Mouse (Mus musculus) intestine, embryonic 16.5 days (tissue): ENCODE data around the gene Tmem141. TPM values are rescaled to one million over a fixed set of nuclear protein-coding genes. Genes with fewer than 3 reads are reported as not detected.
A peak's percentile ranks its signal among the peaks of the same experiment; 100 is the strongest.

Experiments used
- ATAC-seq: fragments of 200-750 bp; cut with Nextera tagmentation; 2 replicates; pipeline ENCODE4 v1.8.0; 2017; ENCODE audit warnings: moderate TSS enrichment, moderate library complexity
- H3K27ac ChIP-seq: fragments of 300-500 bp; sonication (generic); 2 replicates; pipeline ENCODE4 v1.5.1; 2014; ENCODE audit warnings: mild to moderate bottlenecking, low read length
- H3K27me3 ChIP-seq: fragments of 300-500 bp; sonication (generic); replicated peaks from 2 replicates; pipeline ENCODE4 v1.6.1; 2014; ENCODE audit warnings: low read length, control low read depth, mixed read lengths; ENCODE audit not compliant: control insufficient read depth, insufficient read depth
- H3K36me3 ChIP-seq: fragments of 300-500 bp; sonication (generic); 2 replicates; pipeline ENCODE4 v1.6.1; 2014; ENCODE audit warnings: low read length, control low read depth; ENCODE audit not compliant: control insufficient read depth, insufficient read depth
- H3K4me1 ChIP-seq: fragments of 300-500 bp; sonication (generic); 2 replicates; pipeline ENCODE4 v1.6.1; 2014; ENCODE audit warnings: low read length, control low read depth, mixed read lengths; ENCODE audit not compliant: control insufficient read depth, insufficient read depth
- H3K4me2 ChIP-seq: fragments of 300-500 bp; sonication (generic); 2 replicates; pipeline ENCODE4 v1.6.1; 2014; ENCODE audit warnings: low read depth, low read length, control low read depth
- H3K4me3 ChIP-seq: fragments of 300-500 bp; sonication (generic); 2 replicates; pipeline ENCODE4 v1.5.1; 2014; ENCODE audit warnings: mild to moderate bottlenecking, low read length
- H3K9ac ChIP-seq: fragments of 300-500 bp; sonication (generic); 2 replicates; pipeline ENCODE4 v1.6.1; 2014; ENCODE audit warnings: low read depth, low read length
- H3K9me3 ChIP-seq: fragments of 300-500 bp; sonication (generic); 2 replicates; pipeline ENCODE4 v1.6.1; 2016; ENCODE audit warnings: low read length, control low read depth; ENCODE audit not compliant: control insufficient read depth
- WGBS: fragments of 180-500 bp; shearing (Covaris S2); extraction: QIAGEN DNeasy Blood & Tissue Kit; methylation state at CpG from one replicate; pipeline ENCODE4 v1.1.7; 2014; 5-methylcytosine and 5-hydroxymethylcytosine counted together
- polyA plus RNA-seq: library from polyadenylated mRNA; unstranded; fragments of >200 nt; fragmentation: Nextera tagmentation; extraction: Ambion mirVana; gene quantifications from 2 replicates; pipeline ENCODE4 v1.2.1, GENCODE M21; 2015

The Tmem141 gene
- polyA plus RNA-seq, 1 experiment from 2014 or later = 26.6 TPM

DNA sequence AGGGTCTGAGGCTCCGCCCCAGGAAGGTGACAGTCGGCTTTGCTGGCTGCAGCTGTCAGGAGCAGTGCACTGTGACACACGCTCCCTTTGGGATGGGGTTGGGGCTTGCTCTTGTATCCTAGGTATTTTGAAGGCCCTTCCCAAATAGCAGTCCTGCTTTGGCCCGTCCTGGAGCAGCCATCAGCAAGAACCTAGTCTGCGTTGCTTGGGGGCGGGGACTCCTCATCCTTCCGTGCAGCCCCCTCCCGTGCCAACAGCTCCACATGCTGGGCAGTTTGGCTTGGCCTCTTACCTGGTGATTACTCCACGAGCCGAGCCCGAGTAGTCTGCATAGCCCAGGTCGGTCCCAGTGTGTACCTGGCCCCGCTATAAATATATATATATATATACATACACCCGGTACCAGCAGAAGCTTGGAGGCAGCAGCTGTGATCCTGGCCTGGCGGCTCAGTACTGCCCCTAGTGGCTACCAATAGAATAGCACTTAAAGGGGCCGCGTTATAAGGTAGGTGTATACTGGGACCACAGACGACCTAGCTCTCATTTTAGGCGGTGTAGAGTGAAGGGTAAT is 40.4 kb downstream of the Tmem141 start, which contains the start of gene Ajm1:
Gene Ajm1, minus strand, starts transcription at position 464 of the 571 bp plus-strand sequence.
- no peak within 1 kb of the TSS for H3K27ac ChIP-seq
- peak; percentile 41 for ATAC-seq
- 0 out of 2 replicates have a peak, but pooled peaks cover 6% of the 10 kb centered on the region for H3K36me3 ChIP-seq
- peak within 1 kb of the TSS; percentile 48 for H3K4me3 ChIP-seq
- H3K4me1 ChIP-seq = peaks cover 62% of the 10 kb centered on the region
- WGBS = 5% methylated on average over 19 of the region's 19 CpGs
- 0 out of 2 replicates have a peak, but pooled peaks cover 4% of the 10 kb centered on the region for H3K9me3 ChIP-seq
- H3K27me3 ChIP-seq = peaks cover 43% of the 10 kb centered on the region
- peak within 1 kb of the TSS; percentile 84 for H3K4me2 ChIP-seq
- peak within 1 kb of the TSS; percentile 55 for H3K9ac ChIP-seq

DNA sequence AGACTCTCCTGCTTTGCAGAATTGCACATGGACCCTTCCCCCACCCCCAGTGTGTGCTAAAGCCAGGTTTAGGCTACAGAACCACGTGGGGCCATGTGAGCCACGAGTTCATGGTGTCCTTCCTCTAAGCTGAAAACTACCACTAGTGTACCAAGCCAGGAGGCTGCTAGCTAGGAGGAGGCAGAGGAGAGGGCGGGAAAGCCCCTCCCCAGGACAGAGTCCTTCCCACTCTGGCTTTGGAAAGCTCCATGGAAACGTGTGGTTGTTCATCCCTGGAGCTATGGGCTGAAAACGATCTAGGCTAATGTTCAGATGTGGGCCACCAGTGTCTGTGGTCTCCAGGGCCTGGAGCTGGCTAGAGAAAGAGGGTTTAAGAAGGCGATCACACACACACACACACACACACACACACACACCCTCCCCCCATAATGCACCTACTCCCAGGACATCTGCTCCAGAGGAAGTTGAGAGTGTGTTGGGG is 41.1 kb downstream of the Tmem141 start:
- peaks cover 68% of the 10 kb centered on the region for H3K4me1 ChIP-seq
- 44% methylated on average over 6 of the region's 6 CpGs for WGBS
- H3K9me3 ChIP-seq = 0 out of 2 replicates have a peak, but pooled peaks cover 4% of the 10 kb centered on the region
- 0 out of 2 replicates have a peak, but pooled peaks have one; percentile 6 for ATAC-seq
- H3K4me3 ChIP-seq = no peak overlapping the region
- H3K4me2 ChIP-seq = no peak overlapping the region
- peaks cover 49% of the 10 kb centered on the region for H3K27me3 ChIP-seq
- no peak overlapping the region for H3K27ac ChIP-seq
- H3K9ac ChIP-seq = peak overlapping the region; percentile 55; the same call in 1 of the 2 replicates
- H3K36me3 ChIP-seq = 0 out of 2 replicates have a peak, but pooled peaks cover 6% of the 10 kb centered on the region

GRCm38 (mm10) chr2:25579737-25580460 is 41.9 kb downstream of the Tmem141 start:
- Histone ChIP-seq H3K4me3 (peak overlapping the region; percentile 36), H3K4me1 (peaks cover 73% of the 10 kb centered on the region), H3K4me2 (peak overlapping the region; percentile 62), H3K27me3 (peaks cover 49% of the 10 kb centered on the region), H3K9me3 (0 out of 2 replicates have a peak, but pooled peaks cover 4% of the 10 kb centered on the region), H3K9ac (peak overlapping the region; percentile 54), H3K36me3 (0 out of 2 replicates have a peak, but pooled peaks cover under 1% of the 10 kb centered on the region), H3K27ac (no peak overlapping the region)
- WGBS = 6% methylated on average over 27 of the region's 27 CpGs
- peak; percentile 17 for ATAC-seq

DNA sequence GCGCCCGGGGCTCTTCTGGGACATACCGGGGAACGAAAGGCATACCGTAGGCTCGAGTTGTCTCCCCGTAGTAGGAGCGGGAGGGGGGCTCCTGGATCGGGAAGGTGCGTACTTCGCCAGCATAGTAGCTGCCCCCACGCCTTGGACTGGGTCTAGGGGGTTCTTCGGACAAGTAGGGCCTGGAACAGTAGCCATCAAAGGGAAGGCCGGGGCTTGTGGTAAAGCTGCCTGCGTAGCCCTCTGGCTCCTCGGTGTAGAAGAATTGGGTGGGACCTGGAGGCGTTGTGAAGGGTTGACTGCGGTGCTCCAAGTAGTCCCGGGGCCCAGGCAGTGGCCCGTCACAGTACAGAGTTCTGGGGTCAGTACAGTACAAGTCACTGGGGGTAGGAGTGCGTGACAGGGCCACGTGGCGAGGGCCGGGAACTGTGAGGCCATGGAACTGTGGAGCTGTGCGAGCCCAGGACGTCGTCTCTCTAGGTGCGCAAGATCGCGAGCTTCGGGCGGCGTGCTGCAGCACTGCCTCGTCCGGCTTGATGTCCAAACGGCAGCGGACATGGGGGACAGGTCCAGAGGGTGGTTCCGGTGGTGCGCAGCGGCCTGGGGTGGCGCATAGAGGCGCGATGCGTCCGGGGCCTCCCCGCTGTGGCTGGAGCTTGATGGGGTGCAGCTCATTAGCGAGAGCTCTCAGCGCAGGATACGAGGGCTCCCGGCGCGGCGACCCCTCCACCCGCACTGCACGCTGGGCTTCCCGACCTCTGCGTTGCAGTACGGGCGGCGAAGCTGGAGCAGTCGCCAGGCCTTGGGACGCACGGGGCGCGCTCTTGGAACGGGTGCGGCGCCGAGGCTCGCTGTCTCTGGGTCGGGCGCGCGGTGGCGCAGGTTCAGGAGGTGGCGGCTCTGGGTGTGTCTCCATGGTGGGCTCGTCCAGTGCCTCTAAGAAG is 42.7 kb downstream of the Tmem141 start:
- H3K9ac ChIP-seq = peak overlapping the region; percentile 54
- 0 out of 2 replicates have a peak, but pooled peaks cover 4% of the 10 kb centered on the region for H3K9me3 ChIP-seq
- peaks cover 73% of the 10 kb centered on the region for H3K4me1 ChIP-seq
- H3K4me3 ChIP-seq = peak overlapping the region; percentile 36
- H3K27me3 ChIP-seq = peaks cover 49% of the 10 kb centered on the region
- no peak overlapping the region for H3K27ac ChIP-seq
- no peaks in the 10 kb centered on the region for H3K36me3 ChIP-seq
- H3K4me2 ChIP-seq = peak overlapping the region; percentile 62
- ATAC-seq = no peak
- WGBS = 10% methylated on average over 77 of the region's 77 CpGs

DNA sequence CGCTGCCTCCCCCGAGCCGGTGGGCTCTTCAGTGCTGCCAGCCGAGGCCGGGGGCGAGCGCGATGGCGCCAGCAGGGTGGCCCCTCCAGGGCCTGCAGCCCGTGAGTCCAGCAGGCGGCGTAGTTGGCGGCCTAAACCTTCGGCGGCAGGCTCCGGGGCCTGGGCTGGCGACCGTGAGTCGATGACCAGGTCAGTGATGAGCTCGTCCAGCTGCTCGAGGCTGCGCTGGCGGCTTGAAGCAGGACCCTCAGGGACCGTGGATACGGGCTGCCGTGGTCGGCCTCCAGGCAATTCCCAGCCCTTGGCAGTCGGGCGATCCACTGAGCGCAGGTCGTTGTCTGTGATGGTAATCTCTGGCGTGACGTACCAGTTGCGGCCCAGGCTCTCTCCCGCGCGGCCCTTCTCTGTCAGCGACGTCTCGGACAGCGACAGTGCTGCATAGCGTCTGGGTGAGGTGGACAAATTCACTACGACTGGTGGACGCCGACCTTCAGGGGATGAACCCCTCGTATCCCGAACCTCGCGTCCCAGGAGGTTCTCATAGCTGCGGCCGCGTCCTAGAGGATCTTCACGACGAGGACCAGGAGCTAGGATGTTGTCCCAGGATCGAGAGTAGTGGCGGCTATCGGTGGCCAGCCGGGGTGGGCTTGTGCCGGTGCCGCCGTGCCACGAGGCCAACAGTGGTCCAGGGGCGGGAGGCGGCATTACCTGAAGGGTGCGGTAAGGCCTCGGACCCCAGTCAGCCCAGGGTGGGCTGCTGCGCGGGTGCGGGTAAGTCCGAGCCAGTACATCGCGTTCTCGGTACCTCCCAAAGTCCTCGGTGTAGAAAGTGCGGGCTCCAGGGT is 43.6 kb downstream of the Tmem141 start:
- H3K4me3 ChIP-seq = peak overlapping the region; percentile 36
- H3K9me3 ChIP-seq = 0 out of 2 replicates have a peak, but pooled peaks cover 4% of the 10 kb centered on the region
- no peaks in the 10 kb centered on the region for H3K36me3 ChIP-seq
- H3K4me2 ChIP-seq = peak overlapping the region; percentile 23
- H3K27me3 ChIP-seq = peaks cover 49% of the 10 kb centered on the region
- H3K4me1 ChIP-seq = peaks cover 80% of the 10 kb centered on the region
- H3K9ac ChIP-seq = peak overlapping the region; percentile 50
- WGBS = 11% methylated on average over 75 of the region's 75 CpGs
- no peak for ATAC-seq
- H3K27ac ChIP-seq = no peak overlapping the region

DNA sequence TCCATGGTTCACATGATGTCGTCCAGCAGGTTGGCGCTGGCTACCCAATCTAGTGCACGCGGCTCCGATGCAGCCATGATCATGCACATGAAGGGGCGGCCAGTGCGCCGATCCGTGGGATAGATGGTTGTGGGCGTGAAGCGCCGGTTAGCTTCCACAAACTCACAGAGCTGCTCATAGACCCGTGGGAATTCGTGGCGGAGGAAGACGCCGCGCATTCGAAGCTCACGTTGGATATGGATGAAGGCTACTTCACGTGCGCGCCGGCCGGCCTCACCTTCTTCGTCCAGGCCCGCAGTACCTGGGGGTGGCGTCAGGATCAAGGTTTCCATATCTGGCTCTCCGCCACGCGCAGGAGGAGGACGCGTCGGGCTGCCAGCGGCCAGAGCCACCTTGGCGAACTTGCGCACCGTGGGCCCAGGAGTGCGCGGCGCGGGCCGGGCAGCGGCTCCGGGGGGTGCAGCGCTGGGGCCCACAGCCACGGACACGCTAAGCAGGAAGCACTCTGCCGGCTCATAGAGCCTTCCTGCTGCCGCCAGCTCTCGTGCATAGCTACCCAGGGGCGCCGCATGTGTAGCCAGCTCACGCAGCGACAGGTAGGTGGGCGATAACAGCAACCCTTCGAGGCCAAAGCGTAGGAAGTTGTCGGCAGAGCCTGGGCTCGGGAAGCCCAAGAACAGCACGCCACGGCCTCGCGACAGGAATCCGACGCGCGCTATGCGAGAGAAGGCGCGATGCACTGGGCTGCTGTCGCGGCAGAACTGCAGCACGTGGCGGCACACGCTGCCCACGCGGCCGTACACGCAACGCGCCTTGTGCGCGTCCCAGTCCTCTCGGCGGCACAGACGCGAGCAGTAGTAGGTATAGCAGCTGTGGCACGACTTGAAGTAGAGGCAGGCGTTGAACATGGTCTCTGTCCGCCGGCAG is 44.6 kb downstream of the Tmem141 start:
- ATAC-seq = no peak
- WGBS = 24% methylated on average over 92 of the region's 92 CpGs
- H3K9me3 ChIP-seq = 0 out of 2 replicates have a peak, but pooled peaks cover 4% of the 10 kb centered on the region
- H3K36me3 ChIP-seq = no peaks in the 10 kb centered on the region
- H3K4me1 ChIP-seq = peaks cover 79% of the 10 kb centered on the region
- peaks cover 49% of the 10 kb centered on the region for H3K27me3 ChIP-seq
- H3K9ac ChIP-seq = peak overlapping the region; percentile 50
- peak overlapping the region; percentile 36 for H3K4me3 ChIP-seq
- peak overlapping the region; percentile 23 for H3K4me2 ChIP-seq
- H3K27ac ChIP-seq = no peak overlapping the region

DNA sequence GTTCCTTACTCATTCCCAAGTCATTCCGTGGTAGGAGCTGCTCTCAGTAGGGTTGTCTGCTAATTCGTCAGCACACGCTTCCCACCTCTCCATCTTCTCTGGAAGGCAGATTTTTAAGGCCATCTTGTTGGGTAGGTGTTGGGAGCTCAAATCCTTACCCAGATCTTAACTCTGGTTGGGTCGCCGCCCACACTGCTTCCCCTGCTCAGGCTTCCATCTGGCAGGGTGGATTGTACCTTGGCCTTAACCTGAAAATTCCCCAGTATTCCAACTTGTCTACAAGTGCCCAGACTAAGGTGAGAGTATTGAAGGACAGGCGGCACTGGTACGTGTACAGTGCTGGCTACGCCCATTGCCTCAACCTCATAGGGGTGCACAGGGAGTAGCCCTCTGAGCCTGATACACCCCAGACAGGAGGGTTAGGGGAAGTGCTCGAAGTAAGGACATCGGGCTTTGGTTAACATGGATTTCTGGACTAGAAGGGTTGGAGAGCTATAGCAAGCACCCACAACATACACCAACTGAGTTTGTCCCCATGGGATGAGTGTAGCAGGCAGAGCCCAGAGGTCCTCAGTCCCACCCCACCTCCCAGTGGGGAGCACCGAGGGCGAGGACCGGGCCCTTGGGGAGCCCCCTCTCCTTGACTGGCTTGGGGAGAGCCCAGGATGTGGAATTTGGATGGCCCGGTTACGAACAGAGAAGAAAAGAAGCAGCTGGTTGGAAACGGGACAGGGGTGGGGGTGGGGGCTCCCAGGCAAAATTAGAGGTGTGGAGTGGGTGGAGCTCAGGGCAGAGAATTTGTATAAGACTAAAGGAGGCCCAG is 45.6 kb downstream of the Tmem141 start:
- ATAC-seq = no peak
- H3K9ac ChIP-seq = peak overlapping the region; percentile 81; the same call in 1 of the 2 replicates
- H3K4me1 ChIP-seq = peaks cover 74% of the 10 kb centered on the region
- peaks cover 49% of the 10 kb centered on the region for H3K27me3 ChIP-seq
- peak overlapping the region; percentile 69 for H3K4me3 ChIP-seq
- peak overlapping the region; percentile 93 for H3K27ac ChIP-seq
- 0 out of 2 replicates have a peak, but pooled peaks cover 4% of the 10 kb centered on the region for H3K9me3 ChIP-seq
- peak overlapping the region; percentile 81 for H3K4me2 ChIP-seq
- no peaks in the 10 kb centered on the region for H3K36me3 ChIP-seq
- 79% methylated on average over 16 of the region's 16 CpGs for WGBS
